Mouse (Mus musculus) B cell, adult 2 months (primary cell): ENCODE measurements around the gene Ywhaq.
"Not testable (repeated sequence)": the region's sequence is repeated elsewhere in the genome, so short reads cannot be mapped to it uniquely, and the experiment has no call there.

Source experiments
- DNase-seq, 2 experiments: peaks; one replicate each; pipeline ENCODE4 v3.0.0; 2022

Gene Ywhaq

DNA sequence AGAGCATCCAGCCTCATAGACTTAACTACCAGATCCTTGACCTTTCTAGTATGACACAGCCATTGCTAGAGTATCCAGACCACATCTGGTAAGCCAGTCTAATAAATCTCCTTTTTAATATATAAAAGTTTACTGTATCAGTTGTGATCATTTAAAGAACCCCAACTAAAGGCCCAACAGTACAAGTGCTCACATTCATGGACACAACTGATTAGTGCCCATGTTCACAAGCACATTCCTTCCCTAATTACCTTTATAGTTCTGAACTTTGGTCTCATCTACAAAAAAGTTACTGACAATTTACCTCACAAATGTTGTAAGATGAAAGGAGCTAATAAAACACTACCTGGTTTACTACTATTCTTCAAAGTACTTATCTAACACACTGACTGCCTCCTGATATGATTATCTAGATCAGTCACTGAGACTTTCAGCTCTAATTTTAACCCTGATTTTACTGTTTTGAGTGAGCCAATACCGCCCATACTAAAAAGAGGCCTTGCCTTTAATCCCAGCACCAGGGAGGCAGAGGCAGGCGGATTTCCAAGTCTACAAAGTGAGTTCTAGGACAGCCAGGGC lies 8.6 kb downstream of the Ywhaq start:
- no peak for DNase-seq

DNA sequence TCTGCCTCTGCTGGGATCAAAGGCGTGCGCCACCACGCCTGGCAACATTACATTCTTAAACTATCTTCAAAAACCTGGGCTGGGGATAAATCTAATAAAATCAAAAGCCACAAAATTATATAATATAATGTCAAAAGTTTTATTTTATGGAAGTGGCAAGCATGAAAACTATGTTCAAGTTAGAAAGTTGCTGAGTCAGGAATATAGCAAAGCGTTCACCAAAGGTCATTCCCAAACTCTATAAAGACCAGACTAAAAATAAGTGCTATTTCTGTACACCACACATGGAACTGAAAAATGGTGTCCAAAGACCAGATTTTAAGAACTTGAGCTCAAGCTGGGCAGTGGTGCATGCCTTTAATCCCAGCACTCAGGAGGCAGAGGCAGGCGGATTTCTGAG lies 14.7 kb downstream of the Ywhaq start:
- DNase-seq = no peak

DNA sequence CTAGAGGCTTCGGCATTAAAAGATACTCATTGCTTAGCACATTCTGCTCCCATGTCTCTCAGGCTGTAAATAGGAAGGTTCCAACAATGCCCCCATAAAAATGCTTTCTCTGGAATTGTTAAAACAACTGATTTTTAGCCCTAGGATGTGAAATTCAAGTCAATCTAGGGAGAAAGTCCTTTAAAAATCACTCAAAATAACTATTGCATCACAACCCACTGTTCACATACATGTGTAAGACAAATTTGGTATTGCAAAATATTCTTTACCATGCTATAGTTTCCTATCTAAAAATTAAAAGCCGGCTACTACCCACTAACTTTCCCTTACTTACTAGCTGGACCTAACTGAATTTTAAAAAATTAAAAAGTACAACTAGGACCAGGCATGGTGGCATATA lies 31.2 kb downstream of the Ywhaq start:
- DNase-seq = no peak

DNA sequence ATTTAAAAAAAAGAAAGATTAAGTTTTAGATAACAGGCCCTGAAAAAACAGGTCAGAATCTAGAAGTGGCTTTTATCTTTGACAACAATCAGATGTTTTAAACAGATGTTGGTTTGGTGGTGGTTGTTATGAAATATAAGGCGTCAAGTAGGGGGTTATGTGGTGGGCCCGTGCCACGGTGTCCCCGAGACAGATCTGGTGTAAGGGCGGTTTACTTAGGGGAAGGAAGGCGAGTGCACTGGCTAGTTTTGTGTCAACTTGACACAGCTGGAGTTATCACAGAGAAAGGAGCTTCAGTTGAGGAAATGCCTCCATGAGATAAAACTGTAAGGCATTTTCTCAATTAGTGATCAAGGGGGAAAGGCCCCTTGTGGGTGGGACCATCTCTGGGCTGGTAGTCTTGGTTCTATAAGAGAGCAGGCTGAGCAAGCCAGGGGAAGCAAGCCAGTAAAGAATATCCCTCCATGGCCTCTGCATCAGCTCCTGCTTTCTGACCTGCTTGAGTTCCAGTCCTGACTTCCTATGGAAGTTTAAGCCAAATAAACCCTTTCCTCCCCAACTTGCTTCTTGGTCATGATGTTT lies 38.6 kb downstream of the Ywhaq start:
- DNase-seq = not testable (repeated sequence)

DNA sequence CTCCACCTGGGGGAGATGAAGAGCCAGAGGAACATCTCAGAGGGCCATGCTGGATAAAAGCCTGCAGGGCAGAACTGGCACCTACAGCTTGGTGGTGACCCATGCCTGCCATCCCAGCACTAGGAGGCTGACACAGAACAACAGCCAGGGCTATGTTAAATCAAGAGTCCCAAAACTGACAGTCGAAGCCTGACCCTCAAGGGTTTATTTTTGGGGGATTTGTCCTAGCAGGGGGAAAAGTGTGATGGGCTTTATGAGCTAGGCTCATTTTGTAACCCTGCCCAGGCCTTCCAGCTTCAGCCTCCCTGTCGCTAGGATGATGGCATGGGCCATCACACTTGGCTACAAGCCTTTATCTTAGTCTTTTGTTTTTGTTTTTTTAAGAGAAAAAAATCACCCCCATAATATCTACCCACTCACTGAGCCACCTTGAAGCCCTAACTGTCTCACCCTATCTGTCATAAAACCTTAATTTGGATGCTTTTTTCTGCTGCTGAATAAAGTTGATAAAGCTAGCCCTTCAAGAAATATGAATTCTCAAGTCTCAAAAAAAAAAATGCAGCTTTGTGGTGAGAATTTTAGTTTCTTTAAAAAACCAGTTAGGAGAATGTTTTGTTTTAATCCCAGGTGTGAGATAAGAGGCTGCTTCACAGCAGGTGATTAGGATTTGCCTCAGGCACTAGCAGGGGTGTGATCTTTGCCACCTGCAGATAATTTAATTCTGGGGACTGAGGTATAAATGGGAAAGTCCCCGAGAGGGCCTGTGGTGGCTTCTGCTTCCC lies 41.9 kb downstream of the Ywhaq start:
- DNase-seq = no peak

DNA sequence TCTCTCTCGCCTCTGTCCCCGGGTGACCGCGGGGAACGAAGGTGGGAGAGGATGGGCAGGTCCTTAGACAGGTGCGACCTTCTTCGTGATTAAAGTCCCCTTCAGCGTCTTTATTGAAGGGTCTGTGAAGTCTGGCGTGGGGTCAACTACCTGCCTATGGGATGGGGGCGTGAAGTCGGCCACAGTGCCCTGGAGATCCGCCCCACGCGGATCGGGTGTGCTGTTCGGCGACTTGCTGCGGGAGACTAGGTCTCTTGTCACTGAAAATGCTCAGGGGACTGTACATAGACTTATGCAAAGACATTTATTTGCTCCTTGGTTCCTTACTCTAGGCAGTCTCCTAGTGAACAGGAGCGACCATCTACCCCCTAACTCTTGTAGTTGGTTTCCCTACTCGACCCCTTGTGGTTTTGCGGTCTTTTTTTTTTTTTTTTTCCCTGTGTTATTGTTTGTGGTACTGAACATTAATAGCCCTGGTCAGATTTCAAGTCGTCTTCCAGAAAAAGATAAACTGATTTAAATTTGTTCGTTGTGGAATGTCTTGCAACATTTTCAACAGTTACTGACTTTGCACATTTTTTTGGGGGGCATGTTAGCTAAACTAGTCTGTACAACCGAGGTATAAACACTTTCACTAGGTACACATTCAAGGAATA lies 43.5 kb downstream of the Ywhaq start:
- no peak for DNase-seq

DNA sequence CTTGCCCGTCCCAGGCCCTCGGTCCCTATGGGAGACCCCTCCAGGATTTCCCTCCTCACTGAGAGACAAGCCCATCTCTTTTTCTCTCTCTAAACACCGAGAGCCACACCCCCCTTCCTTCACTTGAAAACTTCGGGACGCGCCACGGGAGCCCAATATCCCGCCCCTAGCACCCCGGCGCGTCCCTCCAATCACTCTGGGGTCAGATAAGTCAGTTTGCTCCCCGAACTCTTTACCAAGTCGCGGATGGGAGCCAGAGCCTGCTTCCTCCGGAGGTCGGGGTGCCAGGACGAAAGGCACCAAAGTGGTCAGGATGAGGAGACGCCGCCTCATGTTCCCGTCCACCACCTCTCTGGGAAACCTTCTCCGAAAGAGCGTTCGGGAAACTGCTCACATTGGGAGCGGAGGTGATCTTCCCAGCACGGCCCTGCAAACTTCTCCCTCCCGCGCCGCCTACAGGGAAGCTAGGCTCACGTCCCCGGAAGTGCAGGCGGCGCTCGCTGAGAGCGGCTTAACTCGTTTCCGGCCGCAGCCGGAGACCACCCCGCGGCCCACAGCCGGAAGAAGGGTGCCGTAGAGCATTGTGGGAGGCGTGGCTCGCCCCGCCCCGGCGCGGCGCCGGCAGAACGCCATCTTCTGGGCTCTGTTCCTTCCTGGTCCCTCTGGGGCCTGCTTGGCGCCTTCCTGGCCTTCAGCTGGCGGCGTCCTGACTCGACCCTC lies 44.2 kb downstream of the Ywhaq start, which contains the start of gene Adam17:
Gene Adam17 (minus strand): TSS at position 533 of the 720 bp plus-strand sequence.
- peak; percentile 97 for DNase-seq

DNA sequence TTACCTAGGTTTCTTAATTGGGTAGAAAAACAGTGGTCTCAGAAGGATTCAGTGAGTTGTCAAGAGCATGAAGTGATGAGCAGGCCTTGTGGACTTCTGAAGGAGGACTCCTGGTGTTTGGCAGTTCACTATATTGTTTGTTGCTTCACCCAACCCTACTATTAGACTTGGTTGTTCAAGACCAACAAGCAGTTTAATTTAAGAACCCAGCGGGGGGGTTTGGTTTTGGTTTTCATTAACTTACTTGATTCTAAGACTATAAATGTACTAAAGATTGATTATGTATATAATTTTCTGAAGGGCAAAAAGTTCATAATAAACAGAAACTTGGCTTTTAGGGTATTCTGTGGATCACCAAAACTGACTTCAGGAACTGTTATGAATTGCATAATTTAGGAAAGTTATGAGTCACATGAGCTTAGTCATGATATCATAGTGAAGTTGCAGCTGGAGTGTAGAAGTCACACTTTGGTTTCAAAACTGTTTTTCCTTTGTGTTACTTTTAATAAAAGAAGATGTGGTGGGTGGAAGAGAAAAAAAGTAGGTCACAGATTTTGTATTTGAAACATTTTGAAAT lies 47.3 kb downstream of the Ywhaq start:
- peak in 1 of 2 experiments; percentile 9 for DNase-seq

DNA sequence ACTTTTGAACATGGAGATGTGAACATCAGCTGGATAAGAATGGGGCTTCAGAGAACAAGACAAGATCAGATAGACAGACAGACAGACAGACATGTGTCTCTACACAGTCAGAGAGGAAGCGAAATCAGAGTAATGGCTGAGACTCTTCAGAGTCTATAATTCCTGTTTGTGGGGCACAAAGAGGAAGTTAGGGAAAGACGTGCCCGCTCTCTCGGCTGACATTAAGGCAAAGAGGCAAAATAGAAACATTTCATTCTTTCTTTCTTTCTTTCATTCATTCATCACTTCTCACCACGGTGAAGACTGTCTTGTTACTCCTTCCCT lies 48.4 kb downstream of the Ywhaq start:
- DNase-seq = peak; percentile 31 to 35

DNA sequence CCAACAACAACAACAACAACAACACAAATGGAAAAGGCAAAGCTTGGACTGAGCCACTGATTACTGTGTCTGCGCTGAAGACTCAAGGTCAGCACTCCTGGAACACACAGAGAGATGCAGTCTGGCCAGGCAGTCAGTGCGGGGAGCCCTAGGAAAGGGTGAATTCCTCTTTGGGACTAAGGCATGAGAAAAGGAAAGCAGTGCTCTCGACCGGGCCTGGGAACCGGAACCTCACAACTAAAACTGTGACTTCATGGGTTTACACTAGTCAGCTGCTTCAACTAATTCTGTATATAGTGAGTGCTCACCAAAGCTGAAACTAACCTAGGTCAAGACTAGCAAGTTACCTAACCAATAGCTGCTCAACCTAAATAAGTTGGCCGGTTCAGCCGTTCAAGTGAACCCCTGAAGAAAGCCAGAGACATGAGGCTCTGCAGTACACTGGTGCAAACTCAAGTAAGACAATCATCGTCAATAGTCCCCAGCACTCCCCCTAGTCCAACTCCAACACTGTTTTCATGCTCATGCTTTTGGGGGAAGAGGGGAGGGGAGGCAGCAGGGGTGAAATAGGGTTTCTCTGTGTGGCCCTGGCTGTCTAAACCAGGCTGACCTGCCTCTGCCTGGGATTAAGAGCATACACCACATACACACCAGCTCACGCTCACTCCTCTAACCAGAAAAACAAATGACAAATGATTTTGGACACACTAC lies 48.9 kb downstream of the Ywhaq start:
- DNase-seq = no peak

DNA sequence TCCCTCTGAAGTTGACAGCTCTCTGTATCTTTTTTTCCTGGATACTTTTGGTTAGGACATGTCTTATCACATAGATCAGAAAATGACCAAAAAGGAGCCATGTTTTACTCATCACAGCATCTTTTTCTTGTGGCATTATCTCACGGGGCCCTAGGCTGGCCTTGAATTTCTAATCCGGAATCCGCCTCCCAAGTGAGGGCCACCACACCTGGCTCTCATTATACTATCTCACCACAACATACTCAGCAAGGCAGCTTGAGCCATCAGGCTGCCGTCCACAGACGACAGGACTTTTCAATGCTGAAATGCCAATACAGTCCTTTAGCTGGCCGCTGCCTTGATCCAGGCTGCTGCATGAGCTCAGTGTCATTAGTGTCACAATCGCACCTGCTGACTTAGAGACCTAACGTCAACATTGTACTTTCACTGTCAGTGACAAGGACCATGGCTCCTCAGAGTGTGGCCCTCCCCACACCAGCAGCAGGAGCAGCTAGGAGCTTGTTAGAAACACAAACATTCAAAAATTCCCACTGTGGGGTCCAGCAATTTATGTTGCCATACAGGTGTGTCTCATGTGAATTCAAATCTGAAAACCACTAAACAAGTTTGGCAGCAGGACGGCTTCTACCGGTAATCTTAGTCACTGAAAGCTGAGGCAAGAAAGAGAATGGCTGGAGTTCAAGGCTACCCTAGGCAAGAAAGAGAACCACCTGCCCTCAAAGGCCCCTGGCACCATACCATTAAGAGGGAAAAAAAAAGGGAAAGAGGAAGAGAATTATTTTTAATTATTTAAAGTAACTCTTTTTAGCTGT lies 52.6 kb downstream of the Ywhaq start:
- DNase-seq = no peak

DNA sequence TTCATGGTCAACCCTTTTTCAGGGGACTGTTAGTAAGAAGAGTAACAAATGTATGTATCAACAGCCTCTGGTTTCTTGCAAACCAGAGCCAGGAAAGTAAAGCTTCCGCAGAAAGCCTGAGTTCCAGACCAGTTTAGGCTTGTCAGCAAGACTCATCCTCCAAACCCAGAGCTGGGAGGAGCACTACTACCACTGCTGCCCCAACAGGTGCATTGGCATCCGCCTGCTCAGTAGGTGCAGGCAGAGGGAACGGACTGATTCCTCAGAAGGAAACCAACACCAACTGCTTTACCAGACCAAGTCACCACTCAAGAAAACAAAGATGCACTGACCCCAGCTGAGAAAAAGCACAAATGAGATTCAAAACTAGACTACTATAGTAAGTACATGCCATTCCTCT lies 54.2 kb downstream of the Ywhaq start:
- DNase-seq = no peak

DNA sequence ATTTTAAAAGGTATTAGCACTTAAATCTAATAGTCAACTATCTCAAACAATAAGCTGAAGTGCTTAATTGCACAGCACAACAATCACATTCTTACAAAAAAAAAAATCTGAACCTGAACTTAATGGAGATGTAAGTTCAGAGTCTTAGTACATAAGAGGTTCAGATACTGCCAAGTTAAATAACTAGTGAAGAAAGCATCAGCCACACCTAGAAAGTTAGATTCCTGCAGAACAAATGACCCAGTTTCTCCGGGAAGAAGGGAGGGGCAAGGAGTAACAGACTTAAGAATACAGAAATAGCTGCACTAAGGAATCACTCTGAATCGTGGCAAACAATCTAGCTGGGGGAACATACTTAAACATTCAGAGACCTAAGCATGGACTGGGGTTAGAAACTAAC lies 54.8 kb downstream of the Ywhaq start:
- no peak for DNase-seq

DNA sequence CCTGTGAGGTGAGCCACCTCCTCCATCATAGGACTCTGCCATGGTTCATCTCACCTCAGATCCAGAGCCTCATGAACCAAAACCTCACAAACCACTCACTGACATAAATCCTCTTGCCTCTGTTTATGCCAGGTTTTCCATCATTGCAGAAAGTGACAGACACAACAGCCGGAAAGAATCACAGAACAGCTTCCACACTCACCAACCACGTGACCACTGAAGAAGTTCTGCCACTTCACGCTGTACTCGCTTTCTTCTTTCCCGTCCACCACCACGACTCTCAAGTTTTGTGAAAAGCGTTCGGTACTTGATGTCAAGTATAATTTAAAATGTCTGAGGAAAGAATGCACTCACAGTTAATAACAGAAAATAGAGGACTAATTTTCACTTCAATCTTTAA lies 63.8 kb downstream of the Ywhaq start:
- no peak for DNase-seq

DNA sequence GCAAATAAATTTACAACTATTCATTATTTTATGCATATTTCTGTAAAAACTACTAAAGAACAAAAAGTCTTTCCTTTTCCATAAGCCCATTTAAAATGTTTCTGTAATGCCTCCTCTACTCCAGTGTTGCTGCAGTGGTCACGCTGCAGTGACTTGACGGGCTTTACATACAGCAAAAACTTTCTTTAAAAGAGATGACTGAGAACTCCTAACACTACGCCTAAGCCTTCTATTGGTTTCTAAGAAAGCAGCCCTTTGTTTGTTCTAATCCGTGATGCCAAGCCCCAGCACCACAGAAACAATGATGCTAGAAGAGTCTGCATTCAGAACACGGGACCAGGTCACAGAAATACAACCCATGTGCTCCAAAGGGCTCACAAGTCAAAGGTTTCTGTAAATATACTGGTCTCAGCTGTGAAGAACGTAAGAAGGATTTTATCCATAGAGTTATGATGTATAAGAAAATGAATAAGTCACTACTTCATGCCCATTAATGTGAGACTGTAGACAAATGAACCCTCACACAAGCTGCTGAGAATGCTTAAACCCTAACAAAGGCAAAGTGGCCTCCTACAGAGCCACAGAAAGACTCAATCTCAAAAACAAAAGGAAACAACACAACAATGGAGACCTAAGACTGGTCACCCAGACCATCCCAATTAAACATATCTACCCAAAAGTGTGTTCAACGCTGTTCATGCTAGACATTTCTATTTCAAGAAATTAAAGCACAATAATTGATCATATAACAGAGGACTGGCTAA lies 67.1 kb downstream of the Ywhaq start:
- no peak for DNase-seq

DNA sequence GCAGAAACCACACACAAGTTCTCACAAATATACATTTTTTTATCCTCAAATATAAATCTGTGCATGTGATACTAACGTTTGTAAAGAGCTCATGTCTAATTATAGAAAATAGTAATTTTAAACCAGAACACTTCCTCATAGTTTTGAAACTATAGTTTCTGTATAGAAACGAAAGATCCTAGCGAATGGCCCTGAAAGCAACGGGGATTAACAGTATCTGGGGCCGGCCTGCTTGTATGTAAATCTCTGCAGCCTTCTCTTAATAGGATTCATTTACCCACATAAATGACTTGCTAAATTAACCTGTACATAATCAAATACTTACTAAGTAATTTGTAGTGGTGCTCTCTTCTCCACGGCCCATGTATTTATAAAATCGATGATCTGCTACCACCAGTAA lies 70.5 kb downstream of the Ywhaq start:
- no peak for DNase-seq

DNA sequence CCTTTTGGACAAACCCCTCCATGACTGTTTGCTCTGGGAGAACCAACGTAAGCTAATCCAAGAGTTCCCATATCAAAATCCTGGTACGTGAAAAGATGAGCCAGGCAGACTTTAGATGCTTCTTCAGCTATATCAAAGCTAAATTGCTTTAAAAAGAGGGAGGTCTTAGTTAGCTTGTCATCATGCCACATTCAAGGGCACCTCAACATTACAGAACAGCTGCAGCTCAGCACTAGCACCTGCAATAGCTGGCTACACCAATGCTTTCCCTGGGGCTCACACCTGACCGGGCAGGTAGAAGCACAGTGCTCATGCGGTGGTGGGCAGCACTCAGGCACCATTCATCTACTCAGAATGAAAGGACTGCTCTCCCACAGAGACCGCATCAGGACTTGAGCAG lies 76.8 kb downstream of the Ywhaq start:
- DNase-seq = no peak
